Mouse (Mus musculus) liver, postnatal 0 days (tissue): ENCODE measurements around the gene Snx13.
A peak's percentile ranks its signal among the peaks of the same experiment; 100 is the strongest.

Experiments used
- CTCF ChIP-seq: sonication (generic); IDR thresholded peaks from 2 replicates; pipeline ENCODE4 v1.5.1; 2016; ENCODE audit warnings: antibody characterized with exemption, low read depth
- EP300 ChIP-seq: IDR thresholded peaks from 2 replicates; pipeline ENCODE4 v1.6.1; 2016; ENCODE audit warnings: antibody characterized with exemption, low read depth, mild to moderate bottlenecking

- no peak for TF ChIP-seq CTCF
- 0 out of 2 replicates have a peak, but pooled peaks have one; percentile 16 for TF ChIP-seq EP300
Measured at GRCm38 (mm10) chr12:35170275-35170674, 123.3 kb downstream of the Snx13 start.
